Mouse (Mus musculus) right cerebral cortex, postnatal 4 days (tissue): ENCODE data around the gene B3gntl1.
"Not testable (repeated sequence)": the region's sequence is repeated elsewhere in the genome, so short reads cannot be mapped to it uniquely, and the experiment has no call there.

Experiments used
- DNase-seq: peaks from one replicate; pipeline ENCODE4 v3.0.0-alpha.2; 2022

The B3gntl1 gene

DNA sequence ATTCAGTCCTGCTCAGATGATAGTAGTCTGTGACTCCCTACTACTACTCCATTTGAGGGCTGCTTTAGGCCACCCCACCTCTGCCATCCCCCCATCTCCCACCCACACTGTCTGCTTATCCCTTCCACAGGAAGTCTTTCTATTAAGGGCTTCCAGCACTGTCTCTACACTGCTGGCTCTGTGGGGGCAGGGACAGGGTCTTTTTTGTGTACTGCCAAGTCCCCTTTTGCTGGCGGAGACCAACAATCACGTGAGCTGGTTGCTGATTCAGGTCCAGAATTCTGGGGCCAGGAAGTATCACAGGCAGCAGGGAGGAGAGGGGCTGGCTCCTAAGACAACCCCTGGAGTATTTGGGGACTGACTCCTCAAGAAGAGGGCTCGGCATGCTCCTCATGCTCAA is 10.3 kb upstream of the B3gntl1 start:
- DNase-seq, result peak; percentile 29

DNA sequence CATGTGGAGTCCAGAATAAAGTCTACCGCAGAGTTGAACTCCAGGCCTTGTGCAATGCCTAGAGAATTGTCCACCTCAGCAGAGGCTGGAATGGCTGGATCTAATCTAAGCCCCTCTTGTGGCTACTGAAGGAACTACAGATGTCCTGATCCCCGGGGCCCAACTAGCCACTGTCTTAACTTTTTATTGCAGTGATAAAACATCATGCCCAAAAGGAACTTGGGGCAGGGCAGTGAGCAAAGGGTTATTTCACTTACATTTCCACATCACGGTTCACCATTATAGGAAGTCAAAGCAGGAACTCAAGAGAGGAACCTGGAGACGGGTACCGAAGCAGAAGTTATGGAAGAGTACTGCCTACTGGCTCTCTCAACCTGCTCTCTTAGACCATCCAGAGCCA is 7.8 kb upstream of the B3gntl1 start:
- DNase-seq, result no peak

DNA sequence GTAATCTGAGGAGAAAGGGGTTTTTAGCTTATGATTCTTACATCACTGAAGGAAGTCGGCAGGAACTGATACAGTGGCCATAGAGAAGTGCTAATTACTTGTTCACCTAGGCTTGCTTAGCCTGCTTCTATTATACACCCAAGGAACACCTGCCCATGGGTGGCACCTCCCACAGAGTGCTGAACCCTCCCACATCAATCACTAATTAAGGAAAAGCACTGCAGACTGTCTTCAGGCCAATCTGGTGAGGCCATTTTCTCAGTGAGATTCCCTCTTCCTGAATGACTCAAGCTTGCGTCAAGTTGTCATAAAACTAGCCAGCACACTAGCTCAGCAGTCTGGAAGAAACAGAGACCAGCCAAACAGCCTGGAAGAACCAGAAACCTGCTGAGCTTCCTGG is 6.6 kb upstream of the B3gntl1 start:
- no peak for DNase-seq

DNA sequence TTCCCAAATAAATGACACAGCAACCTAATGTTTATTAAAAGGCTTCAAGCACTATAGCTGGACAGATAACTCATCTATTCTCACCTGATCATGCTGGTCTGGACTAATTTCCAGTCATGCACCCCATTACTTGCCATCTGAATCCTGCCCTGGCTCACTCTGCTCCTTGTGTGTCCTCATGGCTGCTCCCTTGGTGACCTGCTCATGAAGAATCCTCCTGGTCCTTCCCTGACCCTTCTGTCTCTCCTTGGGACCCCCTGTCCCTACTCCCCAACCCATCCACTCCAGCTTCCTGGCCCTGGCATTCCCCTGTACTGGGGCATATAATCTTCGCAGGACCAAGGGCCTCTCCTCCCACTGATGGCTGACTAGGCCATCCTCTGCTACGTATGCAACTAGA is 3.9 kb upstream of the B3gntl1 start:
- no peak for DNase-seq

DNA sequence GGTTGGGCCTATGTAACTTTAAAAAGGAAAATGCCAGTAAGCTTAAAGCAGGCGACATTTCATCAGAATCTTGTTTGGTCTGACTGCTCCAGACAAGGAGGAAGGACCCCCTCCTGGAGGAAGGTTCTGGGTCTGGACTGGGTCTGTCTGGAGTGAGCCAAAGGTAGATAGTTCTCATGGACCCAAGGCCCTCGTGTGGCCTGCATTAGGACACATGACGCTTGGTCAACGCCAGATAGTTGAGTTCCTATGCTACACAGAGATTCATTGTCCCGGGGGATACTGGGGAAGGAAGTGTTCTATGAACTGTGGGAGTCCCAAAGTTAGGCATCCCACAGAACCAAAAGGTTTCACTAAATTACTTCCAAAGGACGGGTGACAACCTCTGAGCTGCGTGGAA is 676 bp upstream of the B3gntl1 start:
- DNase-seq, result no peak

DNA sequence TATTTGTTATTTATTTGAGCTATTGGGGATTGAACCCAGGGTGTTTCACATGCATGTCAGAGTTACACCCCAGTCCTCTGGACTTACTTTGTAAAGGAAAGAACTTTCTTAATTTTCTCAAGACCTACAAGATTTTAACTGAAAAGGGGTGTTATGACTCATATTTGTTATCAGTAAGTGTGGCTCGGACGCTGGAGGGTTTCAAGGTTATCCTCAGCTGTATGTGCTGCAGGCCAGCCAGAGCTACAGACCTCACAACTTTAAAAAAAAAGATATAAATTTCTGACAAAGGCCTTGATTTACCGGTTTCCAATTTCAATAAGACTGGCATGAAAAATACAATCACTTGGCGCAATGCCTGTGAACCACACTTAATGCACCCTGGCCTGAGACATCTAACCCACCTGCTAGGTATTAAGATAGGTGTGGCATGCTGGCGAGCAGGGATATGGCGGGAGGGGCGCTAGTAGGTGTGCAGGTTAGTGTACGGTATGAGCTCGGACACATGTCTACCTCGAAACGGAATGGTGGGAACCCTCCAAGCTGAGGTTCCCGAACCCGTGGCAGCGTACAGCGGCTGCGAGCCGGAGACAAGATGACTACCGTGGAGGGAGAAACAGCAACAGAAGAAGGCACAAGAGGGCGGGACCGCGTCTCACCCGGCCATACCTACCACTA is 502 bp downstream of the B3gntl1 start:
- no peak for DNase-seq

DNA sequence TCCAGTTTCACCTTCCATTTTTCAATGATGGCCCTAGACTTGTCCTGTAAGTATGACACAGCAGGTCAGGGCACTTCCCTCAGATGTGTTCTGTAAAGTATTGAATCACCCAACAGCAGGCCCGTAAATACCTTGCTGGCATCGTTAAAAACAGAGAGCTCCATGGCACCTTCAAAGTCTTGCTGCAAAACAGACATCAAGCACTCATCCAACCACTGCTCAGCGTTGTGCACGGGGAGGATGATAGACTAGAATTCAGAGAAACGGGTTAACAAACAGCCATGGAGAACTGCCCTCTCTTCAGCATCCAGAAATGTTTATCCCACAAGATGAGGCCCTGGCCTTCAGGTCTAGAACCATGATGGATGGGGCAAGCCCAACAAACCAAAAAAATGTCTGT is 2.0 kb downstream of the B3gntl1 start:
- no peak for DNase-seq

DNA sequence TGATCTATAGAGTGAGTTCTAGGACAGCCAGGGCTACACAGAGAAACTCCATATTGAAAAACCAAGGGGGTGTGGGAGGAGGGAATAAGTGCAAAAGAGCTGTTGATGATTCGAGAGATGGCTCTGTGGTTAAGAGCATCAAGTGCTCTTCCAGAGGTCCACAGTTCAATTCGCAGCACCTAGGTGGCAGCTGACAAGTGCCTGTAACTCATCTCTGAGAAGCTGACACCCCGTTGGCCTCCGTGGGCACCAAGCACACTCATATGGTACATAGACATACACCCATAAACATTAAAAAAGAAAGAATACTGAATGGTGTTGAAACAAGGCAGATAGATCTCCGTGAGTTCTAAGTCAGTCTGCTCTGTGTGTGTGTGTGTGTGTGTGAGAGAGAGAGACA is 4.2 kb downstream of the B3gntl1 start:
- no peak for DNase-seq

DNA sequence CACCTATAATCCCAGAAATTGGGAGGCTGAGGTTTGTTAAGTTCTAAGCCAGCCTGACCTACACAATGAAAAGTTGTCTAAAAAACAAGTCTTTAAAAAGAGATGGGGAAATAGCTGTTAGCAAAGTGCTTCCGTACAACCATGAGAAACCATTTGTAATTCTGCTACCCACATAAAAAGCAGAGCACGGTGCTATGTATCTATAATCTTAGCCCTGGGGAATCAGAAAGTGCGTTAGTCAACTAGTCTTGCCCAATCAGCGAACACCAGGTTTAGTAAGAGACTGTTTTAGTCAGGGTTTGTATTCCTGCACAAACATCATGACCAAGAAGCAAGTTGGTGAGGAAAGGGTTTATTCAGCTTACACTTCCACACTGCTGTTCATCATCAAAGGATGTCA is 5.4 kb downstream of the B3gntl1 start:
- DNase-seq, result no peak

DNA sequence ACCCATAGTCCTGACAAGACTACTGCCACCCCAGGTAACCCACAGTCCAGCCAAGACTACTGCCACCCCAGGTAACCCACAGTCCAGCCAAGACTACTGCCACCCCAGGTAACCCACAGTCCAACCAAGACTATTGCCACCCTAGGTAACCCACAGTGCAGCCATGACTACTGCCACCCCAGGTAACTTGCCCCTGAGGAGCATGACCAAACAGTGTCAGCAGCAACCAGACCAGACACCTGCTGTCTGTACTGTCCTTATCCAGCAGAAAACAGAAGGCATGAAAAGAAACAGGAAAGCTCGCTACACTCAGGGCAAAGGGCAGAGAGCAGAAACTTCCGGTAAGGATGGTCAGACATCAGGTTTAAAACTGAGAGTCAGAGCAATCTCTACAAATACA is 11.8 kb downstream of the B3gntl1 start:
- DNase-seq, result no peak

DNA sequence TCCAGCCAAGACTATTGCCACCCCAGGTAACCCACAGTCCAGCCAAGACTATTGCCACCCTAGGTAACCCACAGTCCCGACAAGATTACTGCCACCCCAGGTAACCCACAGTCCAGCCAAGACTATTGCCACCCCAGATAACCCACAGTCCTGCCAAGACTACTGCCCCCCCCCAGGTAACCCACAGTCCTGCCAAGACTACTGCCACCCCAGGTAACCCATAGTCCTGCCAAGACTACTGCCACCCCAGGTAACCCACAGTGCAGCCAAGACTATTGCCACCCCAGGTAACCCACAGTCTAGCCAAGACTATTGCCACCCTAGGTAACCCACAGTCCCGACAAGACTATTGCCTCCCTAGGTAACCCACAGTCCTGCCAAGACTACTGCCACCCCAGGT is 12.3 kb downstream of the B3gntl1 start:
- not testable (repeated sequence) for DNase-seq

DNA sequence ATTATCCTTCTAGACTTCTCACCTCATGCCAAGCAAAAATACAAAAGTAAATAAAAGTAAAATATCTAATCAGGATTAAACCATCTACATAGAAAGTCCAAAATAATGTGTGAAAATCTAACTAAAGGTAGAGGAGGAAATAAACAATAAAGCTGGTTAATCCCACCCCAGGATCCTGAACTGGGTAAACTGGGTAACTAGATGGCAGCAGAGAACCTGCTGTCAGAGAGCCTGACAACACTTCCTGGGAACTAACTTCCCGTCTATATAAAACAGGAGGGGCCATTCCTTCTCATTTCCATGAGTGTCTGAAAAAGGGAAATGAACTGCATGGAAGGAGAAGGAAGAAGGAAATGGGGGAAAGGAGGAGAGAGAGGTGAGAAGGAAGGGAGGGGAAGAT is 14.8 kb downstream of the B3gntl1 start:
- DNase-seq, result no peak

DNA sequence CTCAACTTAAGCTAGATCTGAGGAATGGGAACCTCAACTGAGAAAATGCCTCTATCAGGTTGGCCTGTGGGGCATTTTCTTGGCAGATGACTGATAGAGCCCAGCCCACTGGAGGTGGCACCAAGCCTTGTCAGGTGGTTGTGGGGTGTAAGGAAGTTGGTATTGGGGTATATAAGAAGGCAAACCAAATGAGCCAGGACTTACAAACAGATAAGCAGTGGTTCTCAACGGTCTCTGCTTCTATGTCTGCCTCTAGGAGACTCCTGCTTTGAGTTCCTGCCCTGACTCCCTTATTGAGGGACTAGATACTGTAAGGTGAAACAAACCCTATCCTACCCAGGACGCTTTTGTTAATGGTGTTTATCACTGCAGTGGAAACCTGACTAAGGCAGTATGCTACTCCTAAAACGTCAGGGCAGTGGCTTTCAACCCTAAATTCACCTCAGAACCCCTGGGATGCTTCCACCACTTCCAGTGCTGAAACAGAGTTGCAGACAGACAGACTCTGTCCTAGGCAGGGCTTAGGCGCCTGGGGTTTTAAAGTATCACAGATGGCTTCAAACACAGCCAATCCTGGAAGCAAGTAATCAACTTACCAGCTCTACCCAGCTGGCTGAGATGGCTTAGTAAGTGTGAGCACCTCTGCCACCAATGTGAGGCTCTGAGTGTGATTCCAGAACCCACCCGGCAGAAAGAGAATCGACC is 17.0 kb downstream of the B3gntl1 start:
- DNase-seq, result no peak

DNA sequence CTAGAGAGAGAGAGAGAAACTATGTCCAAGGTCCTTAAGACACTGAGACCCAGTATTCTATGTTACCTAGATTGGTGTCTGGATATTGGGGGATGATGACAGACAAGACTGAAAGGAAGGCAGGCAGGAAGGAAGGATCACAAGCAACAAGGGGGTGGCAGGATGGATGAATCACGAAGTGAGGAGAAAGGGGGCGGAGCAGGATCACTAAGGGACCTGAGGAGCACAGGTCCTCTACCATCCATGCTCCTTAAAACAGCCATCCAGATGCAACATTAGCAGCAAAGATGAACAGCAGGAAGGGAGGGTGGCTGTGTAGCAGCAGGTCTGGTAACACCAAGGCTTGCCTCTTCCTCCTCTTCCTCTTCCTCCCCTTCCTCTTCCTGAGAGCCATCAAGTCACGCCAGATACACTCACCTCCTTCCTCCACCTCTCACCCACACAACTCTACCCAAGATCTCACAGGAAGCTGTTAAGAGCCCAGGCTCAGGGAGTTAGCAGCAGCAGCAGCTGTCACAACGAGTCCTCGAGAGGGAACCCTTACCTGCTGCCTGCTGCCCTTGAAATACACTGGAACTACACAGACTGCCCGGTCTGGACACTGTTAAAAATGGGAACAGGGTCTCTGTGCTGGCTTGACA is 17.7 kb downstream of the B3gntl1 start:
- no peak for DNase-seq

DNA sequence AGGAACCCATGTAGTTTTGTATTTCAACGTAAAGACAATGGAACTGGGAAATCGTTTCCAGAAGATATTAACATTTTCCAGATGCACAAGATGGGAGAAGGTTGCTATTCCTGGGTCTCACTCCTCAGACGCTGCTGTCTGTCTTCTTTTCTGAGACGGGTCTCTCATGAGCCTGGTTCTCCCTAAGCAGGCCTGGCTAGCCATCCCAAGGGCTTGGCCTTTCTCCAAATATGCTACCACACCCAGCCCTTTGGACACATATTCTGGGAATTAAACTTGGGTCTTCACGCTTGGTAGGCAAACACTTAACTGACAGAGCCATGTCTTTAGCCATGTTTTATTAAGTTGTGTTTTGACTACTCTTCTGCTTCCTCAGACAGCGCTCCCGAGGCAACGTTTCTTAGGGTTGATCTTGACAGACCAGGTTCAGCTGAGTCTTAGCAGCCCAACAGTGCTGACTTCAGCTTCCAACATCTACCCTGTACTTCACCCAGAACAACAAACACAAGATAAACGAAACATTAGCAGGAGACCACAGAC is 18.5 kb downstream of the B3gntl1 start:
- DNase-seq, result no peak

DNA sequence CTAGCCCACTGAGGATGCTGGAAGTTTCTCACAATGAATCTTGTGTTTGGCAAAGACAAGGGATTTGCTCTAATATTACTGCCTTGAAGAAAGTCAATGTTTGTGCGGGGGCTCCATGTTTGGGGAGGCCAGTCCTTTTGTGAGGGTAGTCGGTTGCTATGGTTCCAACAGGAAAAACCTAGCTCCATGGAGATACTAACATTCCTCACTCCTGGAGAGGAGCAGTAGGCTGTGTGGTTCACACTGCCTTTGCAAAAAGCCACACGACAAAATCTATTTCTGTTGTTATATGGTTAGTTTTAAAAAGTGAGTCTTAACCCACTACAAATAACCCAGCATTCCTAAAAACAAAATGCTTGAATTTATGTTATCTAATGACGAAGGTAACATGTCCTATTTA is 19.3 kb downstream of the B3gntl1 start:
- no peak for DNase-seq

DNA sequence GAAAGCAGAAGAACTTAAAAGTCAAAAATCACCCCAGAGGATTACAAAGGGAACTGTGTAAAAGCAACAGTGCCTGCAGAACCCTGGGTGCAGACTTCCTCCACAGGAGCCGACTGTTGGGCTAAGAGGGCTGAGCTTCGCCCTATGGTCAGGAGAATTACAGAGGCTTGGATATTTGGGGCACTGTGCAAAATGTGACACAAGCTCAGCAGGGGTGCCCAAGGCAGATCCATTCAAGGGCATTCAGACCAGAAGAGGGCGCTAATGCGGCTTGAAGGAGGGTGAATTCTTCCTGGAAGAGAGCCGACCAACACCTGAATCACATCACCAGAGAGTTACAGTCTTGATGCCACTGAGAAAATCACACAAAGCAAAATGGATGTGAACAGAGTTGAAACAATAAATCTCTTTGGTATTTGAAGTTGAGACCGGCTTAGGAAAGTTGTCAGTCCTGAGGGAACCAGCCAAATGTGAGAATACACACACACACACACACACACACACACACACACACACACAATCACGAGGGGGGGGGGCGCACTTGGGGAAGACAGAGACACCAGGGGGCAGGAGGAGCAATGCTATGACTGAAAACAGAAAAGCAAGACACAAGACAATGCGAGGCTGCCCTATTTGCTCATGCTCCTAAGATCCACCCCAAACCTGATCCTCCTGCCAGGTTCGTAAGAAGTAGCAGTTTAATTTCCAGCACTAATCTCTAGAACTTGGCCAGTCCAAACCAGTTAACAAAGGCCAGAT is 20.2 kb downstream of the B3gntl1 start:
- peak; percentile 66 for DNase-seq

DNA sequence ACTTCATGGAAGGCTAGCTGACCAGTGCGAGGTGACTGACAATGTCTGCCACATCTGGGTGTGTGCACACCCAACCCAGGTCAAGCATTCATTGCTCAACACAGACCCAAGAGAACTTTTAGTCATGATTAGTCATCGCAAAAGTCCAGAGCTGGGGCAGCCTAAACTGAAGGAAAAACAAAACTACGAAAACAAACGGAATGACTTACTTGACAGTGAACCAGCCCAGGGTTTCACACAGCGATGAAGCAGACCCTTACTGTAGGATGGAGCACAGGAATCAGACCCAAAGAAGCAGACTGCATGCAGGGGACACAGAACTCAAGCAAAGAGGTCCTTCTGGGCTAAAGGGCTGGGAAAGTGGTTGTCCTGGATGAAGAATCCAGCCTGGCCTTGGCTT is 21.0 kb downstream of the B3gntl1 start:
- DNase-seq, result no peak

DNA sequence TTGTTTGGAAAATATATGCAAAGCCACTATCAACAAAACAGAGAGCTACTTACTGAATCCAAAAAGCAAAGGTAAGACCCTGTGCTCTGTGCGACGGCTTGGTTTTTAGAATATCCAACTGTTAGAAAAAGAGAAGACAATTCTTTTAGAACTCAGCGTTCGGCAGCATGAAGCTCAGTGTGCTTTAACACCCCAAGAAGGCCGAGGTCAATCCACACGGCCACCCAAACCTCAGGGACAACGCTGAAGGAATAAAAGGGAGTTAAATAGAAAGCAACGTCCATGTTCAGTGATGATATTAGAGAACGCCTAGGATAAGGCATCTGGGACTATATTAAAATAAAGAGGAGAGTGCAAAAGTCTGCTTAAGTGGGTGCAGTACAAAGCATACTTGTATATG is 21.4 kb downstream of the B3gntl1 start:
- DNase-seq, result no peak

DNA sequence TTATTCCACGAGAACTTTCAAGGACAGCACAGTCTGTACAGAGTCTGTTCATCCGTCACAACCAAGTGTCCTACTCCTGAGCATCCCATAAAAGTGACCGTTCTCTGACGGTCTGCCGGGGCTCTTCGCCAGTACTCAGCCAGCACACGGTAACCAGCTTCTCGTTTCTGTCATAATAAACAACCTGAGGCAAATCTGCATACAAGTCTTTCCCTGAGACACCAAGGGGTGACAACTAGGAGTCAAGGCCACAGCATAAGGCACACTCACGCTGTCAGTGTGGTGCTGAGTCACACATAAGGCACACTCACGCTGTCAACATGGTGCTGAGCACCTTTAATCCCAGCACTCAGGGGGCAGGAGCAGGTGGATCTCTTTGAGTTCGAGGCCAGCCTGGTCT is 22.3 kb downstream of the B3gntl1 start:
- DNase-seq, result no peak

DNA sequence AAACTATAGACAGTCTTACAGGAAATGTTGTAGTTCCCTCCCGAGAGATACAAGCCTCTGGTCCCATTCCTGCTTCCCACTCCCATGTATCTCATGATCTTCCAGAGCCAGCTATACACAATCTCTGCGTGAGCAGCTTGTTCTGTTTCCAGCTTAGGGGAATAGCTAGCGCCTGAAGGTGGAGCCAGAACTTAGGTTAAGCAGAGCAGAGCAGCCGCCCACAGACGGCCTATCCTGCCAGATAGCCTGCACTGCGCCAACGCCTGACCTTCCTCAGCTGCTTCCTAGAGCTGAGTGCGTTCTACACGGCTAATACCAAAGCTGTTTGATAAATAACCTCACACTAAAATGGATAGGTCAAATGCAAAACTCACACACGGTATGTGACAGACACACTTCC is 23.1 kb downstream of the B3gntl1 start:
- no peak for DNase-seq

DNA sequence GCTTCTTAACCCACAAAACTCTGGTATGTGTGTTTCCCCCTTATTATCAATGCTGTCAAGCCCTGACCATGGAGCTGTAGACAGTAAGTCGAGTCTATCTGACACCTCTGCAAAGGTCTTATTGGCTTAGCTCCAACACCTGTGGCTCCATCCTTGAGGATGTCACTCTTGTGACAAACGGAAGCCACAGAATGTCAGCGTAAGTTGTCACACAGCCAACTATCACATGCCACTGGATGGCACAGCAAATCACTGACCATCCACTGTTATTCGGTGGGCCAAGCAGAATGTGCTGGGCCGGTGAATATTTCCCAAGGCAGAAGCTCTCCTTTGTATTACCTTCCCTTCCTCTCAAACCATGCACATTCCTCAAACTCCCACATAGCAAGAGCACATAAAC is 24.8 kb downstream of the B3gntl1 start:
- no peak for DNase-seq

DNA sequence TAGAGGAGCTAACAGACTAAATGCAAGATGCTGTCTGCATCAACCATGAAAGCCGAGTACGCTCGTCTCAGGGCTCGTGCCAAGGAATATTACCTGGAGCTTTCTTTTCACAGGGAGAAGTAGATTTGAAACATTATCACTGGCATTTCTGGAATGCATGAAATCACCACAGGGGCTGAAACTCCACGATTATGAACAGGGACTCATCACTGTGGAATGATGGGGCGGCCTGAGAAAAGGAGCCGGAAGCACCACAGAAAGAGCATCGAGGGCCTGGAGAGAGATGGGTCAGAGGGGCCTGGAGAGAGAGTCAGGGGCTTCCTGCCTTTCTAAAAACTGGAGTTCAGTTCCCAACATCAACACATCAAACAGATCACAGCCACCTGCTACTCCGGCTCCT is 25.6 kb downstream of the B3gntl1 start:
- no peak for DNase-seq

DNA sequence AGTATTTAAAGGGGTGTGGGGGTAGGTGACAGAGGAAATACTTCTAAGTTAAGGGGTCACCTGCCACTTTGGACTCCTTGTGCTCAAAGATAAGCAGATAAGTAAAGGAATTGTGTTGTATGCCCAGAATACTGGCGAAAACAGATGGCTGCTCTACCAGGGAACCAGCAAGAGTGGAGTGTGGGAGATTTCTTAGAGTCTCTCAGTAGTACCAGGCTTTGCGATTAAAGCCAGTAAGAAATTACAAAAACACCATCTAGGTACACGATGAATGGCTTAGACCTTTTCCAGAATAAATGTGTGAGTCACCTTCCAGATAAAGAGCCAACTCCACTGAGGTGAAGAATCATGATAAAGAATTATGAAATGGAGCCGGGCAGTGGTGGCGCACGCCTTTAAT is 27.6 kb downstream of the B3gntl1 start:
- no peak for DNase-seq
